Mouse (Mus musculus) hindbrain, embryonic 15.5 days (tissue): ENCODE results near the gene Mob1b. TPM values are rescaled to one million over a fixed set of nuclear protein-coding genes. Genes with fewer than 3 reads are reported as not detected.

ENCODE experiments used
- ATAC-seq: fragments of 200-750 bp; cut with Nextera tagmentation; 2 replicates; pipeline ENCODE4 v1.8.0; 2017; ENCODE audit warnings: low read depth, moderate number of reproducible peaks, moderate TSS enrichment; ENCODE audit not compliant: low FRiP score
- H3K27ac ChIP-seq: fragments of 300-500 bp; sonication (generic); replicated peaks from 2 replicates; pipeline ENCODE4 v1.5.1; 2015; ENCODE audit warnings: mild to moderate bottlenecking, inconsistent platforms
- H3K27me3 ChIP-seq: fragments of 300-500 bp; sonication (generic); 2 replicates; pipeline ENCODE4 v1.6.1; 2015; ENCODE audit warnings: control low read depth, inconsistent platforms
- H3K36me3 ChIP-seq: fragments of 300-500 bp; sonication (generic); 2 replicates; pipeline ENCODE4 v1.6.1; 2015; ENCODE audit warnings: control low read depth, inconsistent platforms
- H3K4me1 ChIP-seq: fragments of 300-500 bp; sonication (generic); replicated peaks from 2 replicates; pipeline ENCODE4 v1.6.1; 2015; ENCODE audit warnings: control low read depth, inconsistent platforms
- H3K4me2 ChIP-seq: fragments of 300-500 bp; sonication (generic); 2 replicates; pipeline ENCODE4 v1.6.1; 2015; ENCODE audit warnings: moderate library complexity, mild to moderate bottlenecking, inconsistent platforms
- H3K4me3 ChIP-seq: fragments of 300-500 bp; sonication (generic); 2 replicates; pipeline ENCODE4 v1.5.1; 2015; ENCODE audit warnings: mild to moderate bottlenecking, inconsistent platforms
- H3K9ac ChIP-seq: fragments of 300-500 bp; sonication (generic); 2 replicates; pipeline ENCODE4 v1.6.1; 2015; ENCODE audit warnings: inconsistent platforms
- H3K9me3 ChIP-seq: fragments of 300-500 bp; sonication (generic); 2 replicates; pipeline ENCODE4 v1.6.1; 2016; ENCODE audit warnings: control low read depth, inconsistent platforms
- WGBS: fragments of 180-500 bp; shearing (Covaris S2); methylation state at CpG from one replicate; pipeline ENCODE4 v1.1.7; 2015; 5-methylcytosine and 5-hydroxymethylcytosine counted together
- polyA plus RNA-seq: library from polyadenylated mRNA; unstranded; fragments of >200 nt; fragmentation: Nextera tagmentation; extraction: Ambion mirVana; gene quantifications from 2 replicates; pipeline ENCODE4 v1.2.1, GENCODE M21; 2015

Mob1b gene
- polyA plus RNA-seq, 1 experiment from 2014 or later, result 8.9 TPM

GRCm38 (mm10) chr5:88762611-88763010 is 42.0 kb downstream of the Mob1b start:
- WGBS, result 94% methylated on average over 5 of the region's 5 CpGs
- Histone ChIP-seq H3K9ac (no peak overlapping the region), H3K27ac (no peak overlapping the region), H3K4me3 (no peak overlapping the region), H3K36me3 (no peaks in the 10 kb centered on the region), H3K9me3 (no peaks in the 10 kb centered on the region), H3K4me1 (peaks cover 28% of the 10 kb centered on the region), H3K4me2 (no peak overlapping the region), H3K27me3 (no peaks in the 10 kb centered on the region)
- ATAC-seq, result no peak

- H3K4me1 ChIP-seq, result peaks cover 29% of the 10 kb centered on the region
- H3K27me3 ChIP-seq, result no peaks in the 10 kb centered on the region
- H3K9me3 ChIP-seq, result no peaks in the 10 kb centered on the region
- H3K4me3 ChIP-seq, result peak overlapping the region; percentile 92
- H3K36me3 ChIP-seq, result peaks cover 1% of the 10 kb centered on the region; the same call in 1 of the 2 replicates
- WGBS, result under 1% methylated on average over 23 of the region's 23 CpGs
- peak overlapping the region; percentile 93 for H3K27ac ChIP-seq
- peak overlapping the region; percentile 93 for H3K9ac ChIP-seq
- peak overlapping the region; percentile 64 for H3K4me2 ChIP-seq
- peak; percentile 72 for ATAC-seq
Measured at GRCm38 (mm10) chr5:88764430-88764986, 43.9 kb downstream of the Mob1b start.

- ATAC-seq, result peak; percentile 99
- no peaks in the 10 kb centered on the region for H3K27me3 ChIP-seq
- peak within 1 kb of the TSS; percentile 64 for H3K4me2 ChIP-seq
- WGBS, result under 1% methylated on average over 50 of the region's 51 CpGs
- no peaks in the 10 kb centered on the region for H3K9me3 ChIP-seq
- H3K36me3 ChIP-seq, result peaks cover 4% of the 10 kb centered on the region; the same call in 1 of the 2 replicates
- peak within 1 kb of the TSS; percentile 93 for H3K27ac ChIP-seq
- peak within 1 kb of the TSS; percentile 93 for H3K9ac ChIP-seq
- H3K4me3 ChIP-seq, result peak within 1 kb of the TSS; percentile 92
- peaks cover 29% of the 10 kb centered on the region for H3K4me1 ChIP-seq
Measured at GRCm38 (mm10) chr5:88764987-88765481, 44.4 kb downstream of the Mob1b start, which contains the start of gene Dck. Gene Dck (plus strand): TSS chr5:88764996.

- H3K4me3 ChIP-seq, result peak overlapping the region; percentile 92
- H3K27me3 ChIP-seq, result no peaks in the 10 kb centered on the region
- peaks cover 8% of the 10 kb centered on the region for H3K36me3 ChIP-seq
- H3K9me3 ChIP-seq, result no peaks in the 10 kb centered on the region
- H3K4me1 ChIP-seq, result peaks cover 29% of the 10 kb centered on the region
- 10% methylated on average over 6 of the region's 6 CpGs for WGBS
- H3K27ac ChIP-seq, result peak overlapping the region; percentile 93
- H3K9ac ChIP-seq, result peak overlapping the region; percentile 93
- ATAC-seq, result no peak
- peak overlapping the region; percentile 64 for H3K4me2 ChIP-seq
Measured at GRCm38 (mm10) chr5:88765587-88765986, 44.9 kb downstream of the Mob1b start.

- no peak for ATAC-seq
- peaks cover 10% of the 10 kb centered on the region for H3K36me3 ChIP-seq
- no peaks in the 10 kb centered on the region for H3K9me3 ChIP-seq
- no peak overlapping the region for H3K9ac ChIP-seq
- H3K27ac ChIP-seq, result no peak overlapping the region
- H3K27me3 ChIP-seq, result no peaks in the 10 kb centered on the region
- peak overlapping the region; percentile 92 for H3K4me3 ChIP-seq
- H3K4me1 ChIP-seq, result peaks cover 29% of the 10 kb centered on the region
- WGBS, result 49% methylated on average over 6 of the region's 6 CpGs
- peak overlapping the region; percentile 64 for H3K4me2 ChIP-seq
Measured at GRCm38 (mm10) chr5:88766121-88766520, 45.5 kb downstream of the Mob1b start.

- no peak for ATAC-seq
- Histone ChIP-seq H3K9ac (no peak overlapping the region), H3K4me1 (peaks cover 29% of the 10 kb centered on the region), H3K9me3 (no peaks in the 10 kb centered on the region), H3K4me2 (peak overlapping the region; percentile 64), H3K27ac (no peak overlapping the region), H3K36me3 (peaks cover 16% of the 10 kb centered on the region), H3K27me3 (no peaks in the 10 kb centered on the region), H3K4me3 (no peak overlapping the region)
- WGBS, result 96% methylated on average over 5 of the region's 5 CpGs
Measured at GRCm38 (mm10) chr5:88766863-88767262, 46.2 kb downstream of the Mob1b start.

- WGBS, result 92% methylated on average over 6 of the region's 6 CpGs
- Histone ChIP-seq H3K9me3 (no peaks in the 10 kb centered on the region), H3K27ac (no peak overlapping the region), H3K4me3 (no peak overlapping the region), H3K4me2 (no peak overlapping the region), H3K27me3 (no peaks in the 10 kb centered on the region), H3K4me1 (peaks cover 29% of the 10 kb centered on the region), H3K36me3 (peaks cover 27% of the 10 kb centered on the region), H3K9ac (no peak overlapping the region)
- ATAC-seq, result no peak
Measured at GRCm38 (mm10) chr5:88768201-88768600, 47.5 kb downstream of the Mob1b start.

GRCm38 (mm10) chr5:88782072-88782765 is 61.6 kb downstream of the Mob1b start:
- Histone ChIP-seq H3K4me2 (no peak overlapping the region), H3K9ac (no peak overlapping the region), H3K4me1 (no peaks in the 10 kb centered on the region), H3K4me3 (no peak overlapping the region), H3K36me3 (peaks cover 35% of the 10 kb centered on the region), H3K27me3 (no peaks in the 10 kb centered on the region), H3K9me3 (no peaks in the 10 kb centered on the region), H3K27ac (no peak overlapping the region)
- no peak for ATAC-seq
- 87% methylated on average over 7 of the region's 7 CpGs for WGBS

GRCm38 (mm10) chr5:88785059-88785458 is 64.4 kb downstream of the Mob1b start:
- Histone ChIP-seq H3K27ac (no peak overlapping the region), H3K4me2 (no peak overlapping the region), H3K4me1 (no peaks in the 10 kb centered on the region), H3K36me3 (peaks cover 23% of the 10 kb centered on the region), H3K9me3 (no peaks in the 10 kb centered on the region), H3K4me3 (no peak overlapping the region), H3K27me3 (no peaks in the 10 kb centered on the region), H3K9ac (no peak overlapping the region)
- 84% methylated on average over 1 of the region's 1 CpGs for WGBS
- no peak for ATAC-seq

- Histone ChIP-seq H3K36me3 (no peaks in the 10 kb centered on the region), H3K4me1 (no peaks in the 10 kb centered on the region), H3K27ac (no peak overlapping the region), H3K4me3 (no peak overlapping the region), H3K9me3 (no peaks in the 10 kb centered on the region), H3K4me2 (no peak overlapping the region), H3K9ac (no peak overlapping the region), H3K27me3 (no peaks in the 10 kb centered on the region)
- ATAC-seq, result no peak
- 64% methylated on average over 9 of the region's 9 CpGs for WGBS
Measured at GRCm38 (mm10) chr5:88790675-88791074, 70.0 kb downstream of the Mob1b start.

GRCm38 (mm10) chr5:88791256-88792245 is 70.9 kb downstream of the Mob1b start:
- 39% methylated on average over 10 of the region's 10 CpGs for WGBS
- ATAC-seq, result 0 out of 2 replicates have a peak, but pooled peaks have one; percentile 51

More at GRCm38 (mm10) chr5:88791256-88792245, 70.9 kb downstream of the Mob1b start:
- Histone ChIP-seq H3K4me1 (no peaks in the 10 kb centered on the region), H3K4me2 (no peak overlapping the region), H3K36me3 (no peaks in the 10 kb centered on the region), H3K27me3 (no peaks in the 10 kb centered on the region), H3K9me3 (no peaks in the 10 kb centered on the region), H3K4me3 (no peak overlapping the region), H3K27ac (no peak overlapping the region), H3K9ac (no peak overlapping the region)
